Mouse (Mus musculus): ENCODE results near the gene Glul.
A peak's percentile ranks its signal among the peaks of the same experiment; 100 is the strongest.

Glul gene

DNA sequence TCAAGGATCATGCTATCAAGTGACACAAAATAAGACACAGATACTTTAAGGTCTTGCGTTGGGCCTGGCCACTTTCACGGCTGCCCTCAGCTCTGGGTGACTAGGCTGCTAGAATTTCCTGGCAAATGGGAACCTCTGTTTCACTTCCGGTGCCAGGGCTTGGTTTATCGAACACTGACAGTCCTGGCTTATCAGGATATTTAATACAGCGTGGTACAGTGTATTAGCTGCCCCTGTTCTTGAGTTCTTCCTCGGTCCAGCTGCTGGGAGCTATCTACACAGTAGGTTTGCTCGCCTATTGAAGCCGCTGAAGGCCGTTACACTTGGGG, 10.2 kb downstream of the Glul start:
- DNase-seq: no peak

- no peak for DNase-seq
Measured at GRCm38 (mm10) chr1:153910423-153910822, 10.7 kb downstream of the Glul start.

DNA sequence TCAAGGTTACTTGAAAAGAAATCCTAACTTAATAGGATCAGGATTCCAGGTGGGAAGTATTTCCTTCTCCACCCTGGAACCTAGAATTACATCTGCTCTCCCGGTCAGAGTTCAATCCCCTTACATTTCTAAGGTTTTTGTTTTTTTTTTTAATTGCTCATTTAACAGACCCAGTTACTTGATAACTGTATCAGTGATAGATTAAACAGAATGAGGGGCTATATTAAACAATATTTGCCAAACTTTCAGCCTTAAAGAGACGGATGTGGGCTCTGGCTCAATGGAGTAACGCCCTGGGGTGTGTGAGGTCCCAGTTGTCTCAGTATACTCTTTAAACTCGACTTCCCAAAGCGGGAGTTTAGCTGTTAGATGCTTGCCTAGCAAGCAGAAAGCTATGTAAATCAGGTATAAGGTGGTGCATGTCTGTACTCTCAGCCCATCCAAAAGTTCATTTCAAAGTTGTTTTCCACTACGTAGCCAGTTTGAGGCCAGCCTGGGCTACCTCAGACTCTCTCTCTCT, 11.6 kb downstream of the Glul start:
- DNase-seq: no peak

DNA sequence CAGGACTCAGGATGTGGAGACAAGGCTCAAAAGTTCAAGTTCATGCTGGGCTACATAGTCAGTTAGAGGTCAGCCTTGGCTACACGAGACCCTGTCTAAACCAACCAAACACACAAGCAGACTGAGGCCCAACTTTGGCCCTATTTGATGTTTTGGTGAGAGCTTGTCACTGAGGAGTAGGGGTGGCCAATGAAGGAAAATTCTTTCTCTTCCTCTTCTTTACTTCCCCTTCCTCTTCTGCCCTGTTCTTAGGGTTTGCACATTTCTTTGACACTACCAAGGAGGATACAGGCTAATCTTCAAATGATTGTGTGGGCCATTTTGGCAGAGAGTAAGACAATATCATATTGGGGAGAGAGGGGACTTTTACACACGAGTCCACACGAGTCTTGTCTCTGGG, 14.1 kb downstream of the Glul start:
- DNase-seq: no peak

DNA sequence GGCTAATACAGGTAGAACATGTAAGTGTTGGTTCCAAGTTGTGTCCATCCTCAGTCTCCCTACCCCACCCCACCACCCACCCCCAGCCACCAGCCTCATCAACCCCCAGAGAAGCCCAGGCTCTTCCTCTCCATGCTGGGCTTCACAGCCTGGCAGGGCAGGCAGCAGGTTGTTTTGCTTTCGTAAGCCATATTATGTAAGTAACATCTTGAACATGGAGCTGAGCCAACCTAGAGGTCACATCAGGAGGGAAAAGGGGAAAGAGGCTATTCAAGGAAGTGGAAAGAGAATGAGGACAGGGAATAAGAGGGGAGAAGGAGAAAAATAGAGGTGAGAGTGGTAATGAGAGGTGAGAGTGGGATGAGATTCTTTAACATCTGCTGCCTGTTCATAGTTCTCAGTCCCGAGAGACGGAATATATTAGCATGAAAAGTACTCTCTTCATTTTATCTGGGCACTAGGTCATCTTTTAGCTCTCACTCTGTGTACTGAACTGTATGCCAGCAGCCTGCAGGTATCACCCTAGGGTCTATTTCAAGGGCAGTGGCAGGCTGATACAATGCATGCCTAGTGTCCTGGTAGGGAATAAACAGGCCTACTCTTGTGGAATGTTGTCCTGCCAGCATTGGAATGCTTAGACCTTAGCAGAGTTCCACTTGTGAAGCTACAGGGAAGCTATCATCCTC, 18.9 kb downstream of the Glul start:
- no peak for DNase-seq

DNA sequence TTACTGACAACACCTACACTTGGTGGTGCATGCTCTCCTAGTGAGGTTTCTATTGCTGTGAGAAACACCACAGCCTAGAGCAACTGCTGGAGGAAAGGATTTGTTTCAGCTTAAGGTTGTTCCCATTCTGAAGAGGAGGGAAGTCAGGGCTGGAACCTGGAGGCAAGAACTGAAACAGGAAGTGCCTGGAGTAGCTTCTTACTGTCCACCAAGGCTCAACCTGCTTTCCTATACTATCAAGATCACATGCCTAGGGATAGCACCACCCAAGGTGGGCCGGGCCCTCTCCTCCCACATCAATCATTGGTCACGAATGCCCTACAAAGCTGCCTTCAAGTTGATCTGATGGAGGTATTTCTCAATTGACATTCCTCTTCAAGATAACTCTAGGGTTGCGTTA, 21.9 kb downstream of the Glul start:
- DNase-seq: no peak

- no peak for DNase-seq
Measured at GRCm38 (mm10) chr1:153922571-153923021, 22.9 kb downstream of the Glul start.

DNA sequence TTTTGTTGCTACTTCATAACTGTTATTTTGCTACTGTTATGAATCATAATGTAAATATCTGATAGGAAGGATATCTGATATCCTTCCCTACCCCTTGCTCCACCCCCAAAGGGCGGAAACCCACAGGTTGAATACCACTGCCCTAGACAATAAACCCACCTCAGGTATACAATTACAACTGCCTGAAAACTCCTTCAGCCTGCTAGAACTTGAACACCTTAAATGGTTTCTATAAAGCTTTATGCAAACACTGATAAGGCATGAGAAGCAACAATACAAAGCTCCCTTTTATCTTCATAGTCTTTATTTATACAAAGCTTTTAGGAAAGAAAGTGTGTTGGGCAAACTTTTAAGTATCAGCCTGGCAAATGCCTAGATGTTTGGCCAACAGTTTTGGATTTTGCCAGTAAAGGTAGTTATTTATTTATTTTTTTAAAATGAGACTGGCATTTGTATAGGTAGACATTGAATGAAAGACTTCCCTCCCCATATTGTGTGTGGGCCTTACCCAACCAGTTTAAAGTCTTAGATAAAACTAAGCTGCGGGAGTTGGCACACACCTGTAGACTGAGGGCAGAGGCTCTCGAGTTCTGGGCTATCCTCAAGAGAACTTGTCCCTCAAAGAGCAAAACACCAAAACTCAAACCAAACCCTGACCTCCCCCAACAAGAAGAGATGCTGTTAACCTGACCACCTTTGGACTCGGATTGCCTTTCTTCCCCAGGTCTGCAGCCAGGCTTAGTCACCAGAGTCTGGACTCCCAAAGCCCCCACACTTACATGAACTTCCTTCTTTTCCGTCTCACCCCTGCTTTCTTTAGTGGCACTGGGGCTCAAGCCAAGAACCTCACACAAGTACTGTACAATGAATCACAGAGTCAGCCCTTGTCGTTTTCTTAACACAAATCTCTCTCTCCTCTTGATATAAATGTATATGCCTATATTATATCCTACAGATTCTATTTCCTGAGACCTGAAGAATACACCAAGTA, 24.9 kb downstream of the Glul start:
- no peak for DNase-seq

DNA sequence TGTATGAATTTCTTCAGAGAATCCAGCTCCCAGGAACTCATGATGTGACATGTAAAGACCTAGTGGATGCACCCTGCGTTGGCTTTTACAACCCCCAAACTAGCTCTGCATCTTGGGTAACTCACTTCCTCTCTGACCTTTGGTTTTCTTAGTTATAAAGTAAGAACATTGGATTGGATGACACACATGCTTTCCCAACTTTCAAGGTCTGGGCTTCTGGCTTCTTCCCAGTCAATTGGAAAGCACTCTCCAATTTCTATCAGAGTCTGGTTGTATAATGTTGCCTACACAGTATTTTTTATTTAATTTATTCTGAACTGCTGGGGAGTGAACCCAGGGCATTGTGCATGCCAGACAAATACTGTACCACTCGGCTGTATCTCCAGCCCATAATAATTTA, 30.7 kb downstream of the Glul start:
- DNase-seq: no peak

- no peak for DNase-seq
Measured at GRCm38 (mm10) chr1:153933772-153934171, 34.0 kb downstream of the Glul start.

DNA sequence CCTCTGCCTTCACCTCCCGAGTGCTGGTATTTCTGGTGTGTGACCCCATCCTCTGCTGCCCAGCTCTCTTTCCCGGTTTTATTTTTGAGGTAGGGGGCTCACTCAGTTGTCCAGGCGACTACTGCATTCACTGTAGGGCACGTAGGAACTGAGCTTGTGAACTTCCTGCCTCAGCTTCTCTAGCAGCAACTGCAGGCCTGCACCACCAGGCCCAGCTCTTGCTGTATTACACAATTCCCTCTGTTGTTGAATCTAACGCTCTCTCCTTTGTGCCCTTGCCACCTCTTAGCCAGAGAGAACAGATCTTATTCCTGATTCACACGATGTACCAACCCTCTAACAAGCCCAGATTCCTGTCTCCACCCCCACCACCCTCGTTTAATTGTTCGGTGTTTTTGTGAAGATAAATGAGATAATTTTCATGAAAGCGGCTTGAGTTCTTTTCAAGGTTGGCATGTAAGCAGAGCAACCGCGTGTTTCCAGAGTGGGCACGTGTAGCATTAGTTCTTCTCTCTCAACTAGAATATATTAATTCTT, 36.2 kb downstream of the Glul start:
- DNase-seq: no peak

GRCm38 (mm10) chr1:153937025-153937424, 37.3 kb downstream of the Glul start:
- DNase-seq: no peak

GRCm38 (mm10) chr1:153940986-153941385, 41.2 kb downstream of the Glul start:
- no peak for DNase-seq

DNA sequence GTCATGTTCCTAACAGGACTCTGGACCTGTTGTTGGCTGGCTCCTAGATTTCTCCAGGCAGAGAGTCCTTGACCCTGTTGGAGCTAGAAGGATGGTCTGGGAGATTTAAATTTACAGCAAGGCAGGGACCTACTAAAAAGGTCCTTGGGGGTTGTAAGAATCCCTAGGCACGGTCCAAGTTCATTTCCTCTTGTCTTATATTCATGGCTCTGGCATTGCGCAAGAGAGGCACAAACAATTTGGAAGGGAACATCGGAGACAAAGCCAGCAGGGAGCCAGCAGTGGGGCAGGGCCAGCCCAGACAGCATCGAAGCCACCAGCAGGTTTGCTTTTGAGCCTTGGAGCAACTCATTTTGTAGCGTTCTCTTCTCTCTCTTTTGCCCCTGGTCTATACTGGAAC, 45.4 kb downstream of the Glul start:
- no peak for DNase-seq

DNA sequence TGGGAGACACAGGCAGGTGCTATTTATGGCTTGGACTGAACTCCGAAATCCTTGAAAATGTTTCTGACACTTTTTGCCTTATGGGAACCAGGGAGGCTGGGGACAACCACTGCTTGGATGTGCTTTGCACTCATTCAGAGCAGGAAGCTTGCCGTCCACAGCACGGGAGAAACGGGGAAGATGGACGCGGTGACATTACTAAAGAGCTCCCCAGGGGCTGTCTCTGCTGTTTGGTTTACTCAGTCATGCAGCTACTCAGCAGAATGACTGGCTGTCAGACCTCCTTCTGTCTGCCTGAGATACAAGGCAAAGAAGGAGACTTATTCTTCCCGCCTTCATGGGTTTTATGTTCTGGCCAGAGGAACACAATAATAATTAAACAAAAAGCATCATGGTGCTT, 47.2 kb downstream of the Glul start:
- DNase-seq: no peak

GRCm38 (mm10) chr1:153947837-153948236, 48.1 kb downstream of the Glul start:
- DNase-seq: no peak

DNA sequence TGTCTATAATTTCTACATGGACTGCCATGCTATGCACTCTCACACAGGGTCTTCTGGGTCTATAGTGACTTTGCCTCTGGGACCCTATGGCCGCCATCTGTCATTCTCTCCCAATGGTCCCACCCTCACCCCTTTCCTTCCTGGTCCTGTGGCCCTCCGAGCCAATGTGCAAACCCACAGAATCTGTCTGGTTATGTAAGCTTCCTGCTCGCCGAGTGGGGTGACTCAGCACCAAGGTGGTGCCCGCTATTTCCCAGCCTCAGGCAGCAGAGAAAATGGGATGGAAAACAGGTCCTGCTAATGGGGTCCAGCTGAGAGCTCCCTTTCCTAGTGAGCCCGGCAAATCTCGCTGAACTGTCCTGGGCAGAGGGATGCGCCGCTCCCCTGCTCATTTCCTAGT, 53.5 kb downstream of the Glul start:
- DNase-seq: no peak

- DNase-seq: peak; percentile 32
Measured at GRCm38 (mm10) chr1:153953797-153954196, 54.1 kb downstream of the Glul start.

DNA sequence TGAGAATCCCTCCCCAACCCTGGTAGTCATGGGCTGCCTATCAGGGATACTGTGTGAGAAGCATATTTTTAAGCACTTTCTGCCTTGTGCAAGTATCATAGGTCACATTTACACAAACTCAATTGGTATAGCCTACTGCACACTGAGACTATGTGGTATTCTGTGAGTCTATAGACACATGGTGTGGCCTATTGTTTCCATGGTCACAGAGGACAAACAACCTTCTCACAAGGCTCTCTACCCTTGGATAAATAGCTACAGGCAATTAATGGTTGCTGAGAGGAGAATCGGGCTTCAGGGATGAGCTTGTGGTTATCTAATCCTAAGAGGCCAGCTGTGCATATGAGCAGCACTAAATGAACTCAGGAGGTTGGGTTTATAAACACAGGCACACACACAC, 58.1 kb downstream of the Glul start:
- DNase-seq: no peak
